In the genomic region with DNA sequence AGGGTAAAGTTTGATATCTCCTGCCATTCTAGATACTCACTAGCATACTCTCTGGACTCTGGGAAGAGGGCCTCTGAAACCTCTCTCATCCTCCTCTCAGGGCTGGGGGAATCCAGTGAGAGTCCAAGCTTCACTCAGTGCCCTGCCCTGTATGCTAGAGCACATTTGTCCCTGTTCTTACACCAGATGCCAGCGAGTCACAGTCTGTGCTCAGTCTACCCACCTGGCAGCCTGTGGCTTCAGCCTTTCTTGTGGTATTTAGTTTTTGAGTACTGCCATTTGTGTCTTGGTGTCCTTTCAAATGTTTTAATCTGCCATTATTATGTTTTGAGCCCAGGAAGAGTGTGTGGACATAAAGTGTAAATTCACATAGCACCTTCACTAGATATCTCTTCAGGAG, we compare ENCODE assay signal across 23 mouse cellular contexts.
DNase-seq lines count a peak whose midpoint lies in the region; ATAC-seq and TF ChIP-seq lines count a peak whose summit lies in the region.
"Had no signal": no experiment of that assay in that cellular context is flagged by ENCODE, and none has a peak within 500 bp of the region (broad histone marks: within the 10 kb centered on the region; RNA-seq: fewer than 3 reads in every experiment).

No protein-coding gene starts in this region.

- no peak for ATAC-seq in midbrain, embryonic 13.5 days
- ATAC-seq: activated CD4-positive, CD25-positive, alpha-beta regulatory T cell, adult 4 months; forebrain, embryonic 16.5 days; hindbrain, embryonic 16.5 days had no signal

- no peak for TF ChIP-seq POLR2A in thymus, adult 2 months (IDR thresholded peaks at IDR 0.05; ENCODE audit: control insufficient read depth, extremely low read depth, insufficient read depth, low read length, poor library complexity)

- H3K27ac ChIP-seq in midbrain, embryonic 10.5 days (replicated peaks): peak overlapping the region; percentile 73
- H3K27ac ChIP-seq in midbrain, embryonic 13.5 days: no peak overlapping the region
- H3K27ac ChIP-seq in thymus, adult 2 months (ENCODE audit: control insufficient read depth, insufficient read depth, low read length): no peak overlapping the region
- H3K27ac ChIP-seq in embryonic facial prominence, embryonic 10.5 days (replicated peaks): peak overlapping the region; percentile 10; the same call in 1 of the 2 replicates
- H3K27ac ChIP-seq: embryonic facial prominence, embryonic 12.5 days; embryonic facial prominence, embryonic 15.5 days; forebrain, embryonic 12.5 days; heart, adult 2 months; hindbrain, embryonic 10.5 days; hindbrain, embryonic 13.5 days had no signal

- no peak overlapping the region for H3ac ChIP-seq in C2C12 (ENCODE audit: control insufficient read depth, insufficient read length, low read depth)

- H3K4me1 ChIP-seq in midbrain, embryonic 10.5 days: peaks cover 43% of the 10 kb centered on the region
- peaks cover 9% of the 10 kb centered on the region for H3K4me1 ChIP-seq in midbrain, embryonic 13.5 days (replicated peaks)
- peaks cover 3% of the 10 kb centered on the region for H3K4me1 ChIP-seq in thymus, adult 2 months (replicated peaks; ENCODE audit: control insufficient read depth, insufficient read depth, low read length)
- H3K4me1 ChIP-seq in embryonic facial prominence, embryonic 10.5 days: peaks cover 17% of the 10 kb centered on the region
- H3K4me1 ChIP-seq: embryonic facial prominence, embryonic 12.5 days had no signal

- DNase-seq in midbrain, embryonic 10.5 days (ENCODE audit: low spot score): no peak
- peak; percentile 7 for DNase-seq in thymus, postnatal 14 days
- no peak for DNase-seq in thymus, adult 2 months
- DNase-seq in embryonic facial prominence, embryonic 10.5 days (ENCODE audit: low spot score): no peak
- DNase-seq in right cerebral cortex, postnatal 36 days (ENCODE audit: low spot score in 2 of 2): no peak
- DNase-seq: adrenal gland, postnatal 10 days; adrenal gland, postnatal 36 days; cerebellum, adult 18-20 months; cerebellum, adult 9-10 months; cerebellum, postnatal 14 days; gastrocnemius, postnatal 10 days; gastrocnemius, postnatal 36 days; heart, adult 2 months had no signal

- H3K9me3 ChIP-seq in midbrain, embryonic 10.5 days (replicated peaks): no peaks in the 10 kb centered on the region
- no peaks in the 10 kb centered on the region for H3K9me3 ChIP-seq in midbrain, embryonic 13.5 days
- no peaks in the 10 kb centered on the region for H3K9me3 ChIP-seq in embryonic facial prominence, embryonic 10.5 days
- H3K9me3 ChIP-seq: embryonic facial prominence, embryonic 12.5 days; embryonic facial prominence, embryonic 15.5 days; forebrain, embryonic 12.5 days; hindbrain, embryonic 10.5 days; hindbrain, embryonic 13.5 days had no signal

- H3K4me2 ChIP-seq in midbrain, embryonic 13.5 days (replicated peaks): no peak overlapping the region
- H3K4me2 ChIP-seq: embryonic facial prominence, embryonic 12.5 days; hindbrain, embryonic 13.5 days had no signal

- no peak overlapping the region for H3K9ac ChIP-seq in midbrain, embryonic 13.5 days (replicated peaks)
- H3K9ac ChIP-seq: embryonic facial prominence, embryonic 12.5 days; embryonic facial prominence, embryonic 15.5 days; forebrain, embryonic 12.5 days; hindbrain, embryonic 13.5 days had no signal

- 75% methylated on average over 1 of the region's 1 CpGs for WGBS in midbrain, embryonic 10.5 days
- WGBS in midbrain, embryonic 13.5 days: 83% methylated on average over 1 of the region's 1 CpGs
- WGBS in thymus, adult 2 months: 10% methylated on average over 1 of the region's 1 CpGs
- 91% methylated on average over 1 of the region's 1 CpGs for WGBS in embryonic facial prominence, embryonic 10.5 days

- no peaks in the 10 kb centered on the region for H3K79me2 ChIP-seq in C2C12 (ENCODE audit: control insufficient read depth, insufficient read depth)

- no peaks in the 10 kb centered on the region for H3K36me3 ChIP-seq in midbrain, embryonic 10.5 days
- H3K36me3 ChIP-seq in midbrain, embryonic 13.5 days: no peaks in the 10 kb centered on the region
- H3K36me3 ChIP-seq in thymus, adult 2 months (ENCODE audit: control insufficient read depth, insufficient read depth, low read length): no peaks in the 10 kb centered on the region
- H3K36me3 ChIP-seq in C2C12 (ENCODE audit: control insufficient read depth, insufficient read depth): no peaks in the 10 kb centered on the region
- H3K36me3 ChIP-seq in embryonic facial prominence, embryonic 10.5 days (replicated peaks): no peaks in the 10 kb centered on the region
- H3K36me3 ChIP-seq: embryonic facial prominence, embryonic 12.5 days; embryonic facial prominence, embryonic 15.5 days; forebrain, embryonic 12.5 days; hindbrain, embryonic 10.5 days; hindbrain, embryonic 13.5 days had no signal

- no peak overlapping the region for H3K4me3 ChIP-seq in midbrain, embryonic 10.5 days
- no peak overlapping the region for H3K4me3 ChIP-seq in midbrain, embryonic 13.5 days (replicated peaks)
- H3K4me3 ChIP-seq in thymus, adult 2 months (ENCODE audit: control insufficient read depth, insufficient read depth, low read length): no peak overlapping the region
- no peak overlapping the region for H3K4me3 ChIP-seq in C2C12 (ENCODE audit: insufficient read depth, poor library complexity, severe bottlenecking)
- no peak overlapping the region for H3K4me3 ChIP-seq in embryonic facial prominence, embryonic 10.5 days
- H3K4me3 ChIP-seq: embryonic facial prominence, embryonic 12.5 days; embryonic facial prominence, embryonic 15.5 days; forebrain, embryonic 12.5 days; heart, adult 2 months; hindbrain, embryonic 10.5 days; hindbrain, embryonic 13.5 days had no signal

- H3K79me3 ChIP-seq in C2C12 (ENCODE audit: low read depth): no peaks in the 10 kb centered on the region

- no peaks in the 10 kb centered on the region for H3K27me3 ChIP-seq in midbrain, embryonic 10.5 days (ENCODE audit: low read depth, poor library complexity, severe bottlenecking)
- H3K27me3 ChIP-seq in midbrain, embryonic 13.5 days: no peaks in the 10 kb centered on the region
- no peaks in the 10 kb centered on the region for H3K27me3 ChIP-seq in thymus, adult 2 months (ENCODE audit: control insufficient read depth, insufficient read depth, low read length)
- H3K27me3 ChIP-seq in C2C12 (ENCODE audit: control insufficient read depth, insufficient read depth, insufficient read length): no peaks in the 10 kb centered on the region
- H3K27me3 ChIP-seq in embryonic facial prominence, embryonic 10.5 days (replicated peaks; ENCODE audit: low read depth, poor library complexity, severe bottlenecking): no peaks in the 10 kb centered on the region
- H3K27me3 ChIP-seq: embryonic facial prominence, embryonic 12.5 days; embryonic facial prominence, embryonic 15.5 days; hindbrain, embryonic 13.5 days had no signal

- TF ChIP-seq CTCF in thymus, adult 2 months (IDR thresholded peaks at IDR 0.05; ENCODE audit: borderline replicate concordance, control insufficient read depth, extremely low read depth, insufficient read depth, low read length, poor library complexity): no peak
- TF ChIP-seq CTCF in C2C12 (IDR thresholded peaks at IDR 0.05; ENCODE audit: control insufficient read depth, insufficient read depth, insufficient read length): no peak

TF ChIP-seq in C2C12, 6 proteins besides CTCF, POLR2A, EP300 and RAD21:
- TF ChIP-seq USF1 (IDR thresholded peaks at IDR 0.05; ENCODE audit: low read depth) (no peak), CEBPB (IDR thresholded peaks at IDR 0.05; ENCODE audit: low read depth) (no peak), MYOD1 (IDR thresholded peaks at IDR 0.05; ENCODE audit: control insufficient read depth, insufficient read length, low read depth) (peak; percentile 37), MYOG (IDR thresholded peaks at IDR 0.05; ENCODE audit: control insufficient read depth, extremely low read depth, insufficient read length) (no peak)

Comparison
In these comparisons a context has a peak if more than half of its experiments do, and no peak if none do; other contexts are left out.
1. H3K27ac ChIP-seq: peak in midbrain, embryonic 10.5 days (single experiment) and embryonic facial prominence, embryonic 10.5 days (single experiment); none in midbrain, embryonic 13.5 days (single experiment) and thymus, adult 2 months (single experiment).